Mouse (Mus musculus) urinary bladder, postnatal 10 days (tissue): Measurements from ENCODE around the gene Rbfox2.

Source experiments
- DNase-seq: peaks from one replicate; pipeline ENCODE4 v3.0.0; 2022; ENCODE audit warnings: low spot score

The Rbfox2 gene

DNA sequence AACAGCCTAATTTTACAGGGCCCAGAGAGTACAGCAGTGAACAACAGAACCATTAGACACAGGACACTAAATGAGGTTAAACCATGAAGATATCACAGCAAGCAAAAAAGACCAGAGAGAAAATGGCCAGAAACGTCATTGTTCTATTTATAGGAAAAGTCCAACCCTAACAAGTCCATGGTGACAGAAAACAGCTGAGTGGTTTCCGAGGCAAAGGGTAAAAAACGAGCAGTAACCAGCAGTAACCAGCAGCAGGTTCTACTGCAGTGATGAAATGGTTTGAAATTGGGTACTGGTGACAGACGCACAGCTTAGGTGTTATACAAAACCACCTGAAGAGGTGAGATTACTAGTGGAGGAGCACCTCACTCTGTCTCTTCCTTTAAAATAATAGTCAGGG, 72.5 kb downstream of the Rbfox2 start:
- no peak for DNase-seq

DNA sequence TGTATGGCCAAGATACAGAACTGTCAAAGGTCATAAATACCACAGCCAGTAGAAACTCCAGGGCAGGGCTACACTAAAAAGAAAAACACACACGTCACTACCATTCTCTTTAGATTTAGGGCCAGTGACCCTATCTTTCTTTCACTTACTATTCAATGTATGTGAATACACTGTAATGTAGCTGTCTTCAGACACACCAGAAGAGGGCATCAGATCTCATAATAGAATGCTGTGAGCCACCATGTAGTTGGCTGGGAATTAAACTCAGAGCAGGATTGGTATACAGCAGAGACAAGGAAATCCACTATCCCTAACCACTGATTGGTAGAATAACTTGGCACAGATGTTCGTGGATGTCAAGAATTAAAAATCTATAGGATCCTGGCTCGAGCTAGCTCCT, 76.7 kb downstream of the Rbfox2 start:
- no peak for DNase-seq

DNA sequence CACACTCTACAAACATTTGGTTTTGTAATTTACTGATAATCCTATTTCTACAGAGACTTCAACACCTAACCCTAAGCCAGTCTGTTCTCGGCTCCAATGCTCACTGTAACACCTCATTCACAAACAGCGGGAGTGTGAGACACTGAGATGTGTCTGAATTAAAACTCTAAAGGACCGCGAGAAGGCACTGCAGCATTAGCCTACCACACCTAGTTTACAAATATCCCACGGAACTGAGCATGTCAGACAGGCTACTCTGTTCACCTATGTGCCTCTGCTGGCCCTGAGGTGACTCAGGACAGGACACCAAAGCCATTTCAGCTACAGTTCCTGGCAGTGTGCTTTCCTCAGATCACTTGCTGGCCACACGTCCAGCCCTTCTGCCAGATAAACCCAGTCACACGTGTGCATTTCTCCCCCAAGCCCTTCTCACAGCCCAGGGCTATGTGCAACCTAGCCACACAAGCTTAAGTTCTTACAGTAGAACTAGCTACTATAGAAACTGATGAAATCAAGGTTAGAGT, 79.9 kb downstream of the Rbfox2 start:
- no peak for DNase-seq

DNA sequence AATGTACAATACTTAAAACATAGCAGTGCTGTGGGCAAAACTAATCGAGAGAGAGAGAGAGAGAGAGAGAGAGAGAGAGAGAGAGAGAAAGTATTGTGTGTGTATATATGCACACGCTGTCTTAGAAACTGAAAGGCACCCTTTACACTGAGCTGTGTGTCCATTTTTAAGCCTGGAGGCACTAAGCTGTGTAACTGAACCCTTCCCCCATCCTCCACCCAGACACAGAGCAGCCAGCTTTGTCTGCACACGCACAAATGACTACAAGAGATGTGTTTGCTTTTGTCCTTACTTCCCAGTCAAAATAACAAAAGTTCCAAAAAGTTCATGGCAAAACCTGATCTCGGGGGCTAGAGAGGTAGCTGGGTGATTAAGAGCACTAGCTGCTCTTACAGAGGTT, 80.9 kb downstream of the Rbfox2 start:
- DNase-seq, result no peak

DNA sequence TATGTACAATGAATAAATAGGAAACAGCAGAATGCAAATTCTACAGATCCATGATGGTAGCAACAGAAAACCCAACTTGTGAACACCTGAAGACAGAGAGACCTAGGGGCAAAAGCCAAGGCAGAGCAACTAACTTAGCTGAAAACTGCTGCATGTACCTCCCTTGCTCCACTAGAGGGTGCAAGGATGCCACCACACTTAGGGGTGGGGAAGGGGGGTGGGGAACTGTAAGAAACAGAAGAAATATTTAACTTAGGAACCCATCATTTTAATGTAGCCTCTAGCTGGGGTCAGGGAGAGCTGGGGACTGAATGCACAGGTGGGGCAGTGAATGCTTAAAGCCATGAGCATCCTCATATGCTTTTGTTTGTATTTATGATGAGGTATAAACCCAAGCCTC, 81.5 kb downstream of the Rbfox2 start:
- DNase-seq, result no peak

DNA sequence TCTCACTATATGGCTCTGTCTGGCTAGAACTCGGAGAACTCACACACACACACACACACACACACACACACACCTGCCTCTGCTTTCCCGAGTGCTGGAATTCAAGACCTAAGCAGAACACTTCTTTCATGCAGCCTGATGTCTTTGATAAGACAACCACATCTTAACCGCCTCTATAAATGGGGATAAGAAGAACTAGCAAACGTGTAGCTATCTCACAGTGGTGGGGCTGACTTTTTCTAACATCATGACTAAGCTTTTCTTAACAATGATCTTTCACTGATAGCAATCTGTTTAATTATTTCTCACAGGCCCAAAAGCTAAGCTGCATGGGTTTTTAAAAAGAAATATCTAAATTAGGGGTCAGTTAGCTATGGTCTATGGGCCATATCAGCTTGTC, 86.0 kb downstream of the Rbfox2 start:
- no peak for DNase-seq

DNA sequence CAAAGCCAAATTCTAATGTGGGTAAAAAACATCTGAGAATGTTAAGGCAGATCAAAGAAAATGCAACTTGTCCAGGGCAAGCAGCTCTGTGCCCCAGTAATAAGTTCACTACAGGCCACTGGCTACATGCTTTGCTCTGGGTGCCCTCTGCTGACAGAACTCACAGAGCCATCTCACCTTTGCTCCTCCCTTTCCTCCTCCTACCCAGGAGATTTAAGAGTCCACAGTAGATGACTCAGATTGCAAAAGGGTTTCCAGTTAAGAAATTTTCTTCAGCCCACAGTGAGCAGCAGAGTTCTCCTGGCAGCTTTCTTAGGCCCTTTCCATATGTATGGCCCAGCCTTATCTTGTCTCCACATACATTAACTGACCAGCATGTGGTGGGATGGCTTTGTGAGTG, 86.7 kb downstream of the Rbfox2 start:
- DNase-seq, result no peak

DNA sequence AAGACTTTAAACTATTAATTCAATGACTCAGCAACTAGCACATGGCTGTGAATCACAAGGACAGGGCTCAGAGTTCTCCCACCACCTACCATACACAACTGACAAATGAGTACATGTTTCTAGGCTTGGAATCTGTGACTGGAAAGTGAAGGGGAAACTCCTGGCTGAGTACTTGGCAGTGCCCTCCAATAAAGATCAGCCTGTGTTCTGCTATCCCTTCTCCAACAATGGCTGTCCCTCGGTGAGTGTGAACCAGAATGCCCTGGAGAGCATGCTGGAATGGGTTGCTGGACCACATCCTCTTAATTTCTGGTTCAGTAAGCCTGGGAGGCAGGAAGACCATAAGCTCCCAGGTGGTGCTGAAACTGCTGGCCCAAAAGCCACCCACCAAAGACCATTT, 87.2 kb downstream of the Rbfox2 start:
- no peak for DNase-seq

DNA sequence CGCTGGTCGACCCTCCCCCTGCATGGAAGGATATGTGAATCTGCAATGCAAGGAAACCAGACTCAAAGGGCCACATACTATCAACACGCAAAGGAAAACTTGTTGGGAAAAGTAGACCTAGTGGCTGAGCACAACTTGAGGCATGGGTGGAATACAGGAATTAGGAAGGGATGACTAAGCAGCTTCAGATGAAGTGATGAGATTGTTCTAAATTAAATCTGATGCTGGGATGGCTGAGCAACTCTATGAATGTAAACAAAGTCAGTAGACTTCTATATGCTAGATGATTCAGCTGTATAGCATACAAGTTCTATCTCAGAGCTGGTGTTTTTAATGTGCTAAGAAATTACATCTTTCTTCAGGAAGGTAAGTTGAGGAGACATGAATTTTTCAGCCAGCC, 88.8 kb downstream of the Rbfox2 start:
- DNase-seq, result no peak

DNA sequence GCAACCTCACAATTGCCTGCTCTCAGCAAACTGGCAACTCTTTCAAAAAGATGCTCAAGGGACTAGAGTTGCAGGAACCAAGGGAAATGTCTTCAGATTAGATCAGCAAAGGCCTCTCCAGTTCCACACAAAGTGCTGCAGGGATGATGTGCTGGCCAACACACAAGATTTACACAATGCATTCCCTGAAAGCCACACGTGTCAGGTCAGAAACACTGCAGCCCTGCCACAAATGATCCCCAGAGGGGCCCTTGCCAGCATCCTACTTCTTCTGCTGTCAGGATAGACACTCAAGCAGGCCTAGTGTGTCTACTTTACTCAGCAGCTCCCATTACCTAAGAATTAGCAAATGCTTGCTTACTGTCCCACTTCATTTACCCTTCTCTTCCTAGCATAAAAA, 89.3 kb downstream of the Rbfox2 start:
- DNase-seq, result no peak

DNA sequence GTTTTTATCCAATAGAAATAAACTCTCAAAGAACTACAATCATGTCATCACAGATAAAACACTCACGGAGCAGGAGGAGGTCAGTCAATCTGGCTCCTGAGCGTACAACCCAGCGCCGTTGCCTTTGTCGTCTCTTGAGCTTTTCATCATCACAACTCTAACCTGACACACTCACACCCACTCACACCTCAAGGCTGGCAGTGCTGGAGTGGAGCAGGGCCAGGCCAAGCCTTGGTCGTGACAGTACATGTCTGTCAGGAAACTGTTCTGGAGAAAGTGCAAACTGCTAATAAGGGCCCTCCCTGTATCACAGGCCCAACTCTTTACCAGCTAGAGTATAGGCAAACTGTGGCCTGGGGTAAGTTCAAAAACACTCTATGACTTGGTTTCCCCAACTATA, 90.1 kb downstream of the Rbfox2 start:
- DNase-seq, result no peak

DNA sequence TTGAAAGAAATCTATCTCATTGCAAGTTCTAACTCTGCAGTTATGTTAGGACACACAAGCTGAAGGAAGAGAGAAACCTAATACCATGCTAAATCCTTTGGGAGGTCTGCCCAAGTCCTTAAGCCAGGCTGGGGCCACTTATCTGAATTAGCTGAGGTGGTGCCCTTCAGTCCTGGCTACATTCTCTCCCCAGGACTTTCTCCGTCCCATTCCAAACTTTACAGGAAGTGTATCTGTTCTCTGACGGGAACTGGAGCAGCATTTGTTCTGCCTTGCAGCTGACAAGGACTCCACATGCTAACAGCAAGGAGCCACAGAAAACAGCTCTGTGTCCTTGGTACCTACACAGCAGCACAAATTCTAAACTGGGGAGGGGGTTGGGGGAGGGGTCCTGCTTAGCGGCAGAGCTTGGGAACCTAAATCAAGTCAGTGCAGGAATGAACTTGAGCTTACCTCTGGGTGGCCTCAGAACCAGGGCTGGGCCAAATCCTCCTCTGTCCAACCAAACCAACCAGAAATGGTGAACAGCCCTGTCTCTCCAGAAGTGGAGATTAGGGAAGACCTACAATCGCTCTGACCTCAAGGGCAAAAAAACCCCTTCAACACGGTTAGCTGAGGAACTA, 91.5 kb downstream of the Rbfox2 start:
- DNase-seq, result no peak

DNA sequence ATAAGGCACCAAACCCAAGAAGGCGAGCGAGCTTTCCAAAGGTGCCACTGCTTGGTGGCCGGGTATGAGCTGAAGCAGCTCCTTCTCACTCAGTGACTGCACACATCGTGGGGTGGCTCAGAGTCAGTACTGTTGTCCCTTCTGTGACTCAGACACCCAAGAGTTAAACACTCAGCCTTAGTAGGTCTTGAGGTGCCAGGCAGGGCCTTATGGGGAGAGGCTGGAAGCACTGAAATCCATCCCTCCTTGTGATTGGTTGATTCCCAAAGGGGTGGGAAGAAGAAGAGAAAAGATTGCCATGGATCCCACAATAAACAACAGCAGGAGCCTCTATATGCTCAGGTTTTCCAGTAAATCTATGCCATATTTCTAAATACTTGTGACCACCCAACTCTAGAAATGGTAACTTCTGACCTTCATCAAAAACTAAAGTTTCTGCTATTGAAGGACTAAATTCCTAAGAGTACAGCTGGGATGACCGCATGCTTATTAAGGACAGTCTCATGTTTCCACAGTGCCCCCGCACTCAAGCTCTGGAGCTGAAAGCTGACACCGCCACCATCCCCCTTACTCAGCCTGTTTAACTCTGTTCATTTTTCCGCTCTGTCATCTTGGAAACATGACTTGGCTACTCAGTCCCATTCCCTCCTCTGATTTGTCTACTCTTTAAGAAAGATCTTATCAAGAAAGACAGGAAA, 92.2 kb downstream of the Rbfox2 start:
- DNase-seq, result no peak

DNA sequence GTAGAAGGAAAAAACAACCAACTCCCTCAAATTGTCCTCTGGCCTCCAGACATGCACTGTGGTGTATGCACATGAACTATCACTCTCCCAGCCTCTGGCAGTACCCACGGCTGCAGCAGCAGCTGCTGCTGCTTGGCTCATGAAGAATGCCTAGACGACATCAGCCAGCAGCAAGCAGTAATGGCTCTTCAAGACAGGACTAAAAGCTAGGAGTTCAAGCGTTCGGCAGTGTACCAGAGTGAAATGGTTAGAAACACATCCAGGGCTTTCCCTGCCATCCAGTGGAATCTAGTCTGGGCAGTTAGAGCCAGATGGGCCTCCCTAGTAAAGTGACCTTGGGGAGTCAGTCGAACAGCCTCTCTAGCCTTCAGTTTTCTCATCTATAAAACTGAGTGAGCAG, 93.0 kb downstream of the Rbfox2 start:
- DNase-seq, result no peak

DNA sequence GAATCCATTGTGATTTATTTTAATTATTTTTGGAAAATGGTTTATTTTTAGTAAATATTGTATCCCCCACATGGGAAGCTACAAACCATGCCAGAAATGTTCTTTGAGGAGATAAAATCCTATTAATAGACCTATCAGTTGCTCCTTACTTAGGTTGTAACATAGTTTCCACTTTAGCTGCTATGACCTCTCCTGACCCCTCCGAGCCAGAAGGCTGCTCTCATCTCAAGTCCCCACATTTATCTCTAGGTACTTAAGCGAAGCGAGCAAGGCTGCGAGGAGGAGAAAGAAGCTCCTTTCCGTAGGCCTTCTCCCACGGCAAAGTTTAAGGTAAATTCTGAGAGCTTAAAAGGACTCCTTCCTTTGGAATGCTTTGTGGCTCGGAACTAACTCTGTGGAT, 94.0 kb downstream of the Rbfox2 start:
- DNase-seq, result no peak

DNA sequence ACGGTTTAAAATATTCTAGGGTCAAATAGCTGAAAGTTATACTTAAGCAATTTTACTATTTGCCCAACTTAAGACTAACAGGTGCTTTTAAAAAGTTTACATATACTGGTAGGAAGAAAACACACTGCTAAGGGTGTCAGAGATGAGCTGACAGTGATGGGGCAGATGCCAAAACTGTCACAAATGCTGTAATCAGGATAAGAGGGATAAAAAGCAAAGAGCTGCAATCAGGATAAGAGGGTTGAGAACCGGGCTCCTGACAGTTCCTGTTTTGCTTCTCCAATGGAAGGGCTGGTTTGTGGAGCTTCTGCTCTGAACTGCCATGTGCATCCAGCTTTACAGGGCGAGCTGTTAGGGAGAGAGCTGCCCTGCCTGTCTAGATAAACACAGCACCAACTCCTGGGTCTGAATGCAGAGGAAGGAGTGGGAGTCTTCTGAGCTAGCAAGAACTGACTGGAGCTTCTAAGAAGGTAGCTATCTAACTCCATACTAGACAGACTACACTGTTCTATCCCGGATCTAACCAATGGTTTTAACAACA, 94.5 kb downstream of the Rbfox2 start:
- DNase-seq, result no peak

DNA sequence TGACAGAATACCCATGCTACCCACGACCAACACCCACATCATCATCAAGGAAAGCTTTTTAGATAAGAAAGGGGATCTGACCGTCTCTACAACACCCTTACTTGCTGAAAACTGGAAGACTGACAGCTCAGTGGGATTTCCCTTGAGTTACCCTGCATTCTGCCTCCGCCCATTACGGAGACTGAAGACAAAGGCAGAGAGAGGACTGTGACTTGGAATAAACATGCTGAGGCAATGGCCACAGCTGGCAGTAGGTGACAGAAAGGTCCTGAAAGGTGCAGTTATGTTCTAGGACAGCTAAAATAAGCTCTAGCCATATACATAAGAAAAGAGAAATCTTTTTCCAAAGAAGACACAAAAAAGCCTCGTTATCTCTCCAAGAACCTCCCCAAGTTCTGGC, 99.8 kb downstream of the Rbfox2 start:
- no peak for DNase-seq

DNA sequence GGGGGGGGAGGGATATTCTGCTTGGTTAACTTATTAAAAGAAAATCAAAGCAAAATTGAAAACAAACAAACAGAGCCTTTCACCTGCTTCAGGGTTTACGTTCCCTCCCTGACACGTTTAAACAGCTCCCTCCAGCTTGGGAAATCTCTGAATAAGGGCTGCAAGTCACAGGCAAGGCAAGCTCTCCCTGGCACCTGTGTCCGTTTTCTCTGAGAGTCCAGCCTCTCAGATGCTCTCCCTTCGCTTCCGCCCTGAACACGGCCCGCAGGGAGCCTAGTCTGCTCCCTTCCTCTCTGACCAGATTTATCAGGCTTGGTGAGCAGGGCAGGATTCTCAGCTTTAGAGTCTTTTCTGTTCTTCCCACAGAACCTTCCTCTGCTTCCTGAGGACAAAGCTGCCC, 101.9 kb downstream of the Rbfox2 start:
- DNase-seq, result no peak

DNA sequence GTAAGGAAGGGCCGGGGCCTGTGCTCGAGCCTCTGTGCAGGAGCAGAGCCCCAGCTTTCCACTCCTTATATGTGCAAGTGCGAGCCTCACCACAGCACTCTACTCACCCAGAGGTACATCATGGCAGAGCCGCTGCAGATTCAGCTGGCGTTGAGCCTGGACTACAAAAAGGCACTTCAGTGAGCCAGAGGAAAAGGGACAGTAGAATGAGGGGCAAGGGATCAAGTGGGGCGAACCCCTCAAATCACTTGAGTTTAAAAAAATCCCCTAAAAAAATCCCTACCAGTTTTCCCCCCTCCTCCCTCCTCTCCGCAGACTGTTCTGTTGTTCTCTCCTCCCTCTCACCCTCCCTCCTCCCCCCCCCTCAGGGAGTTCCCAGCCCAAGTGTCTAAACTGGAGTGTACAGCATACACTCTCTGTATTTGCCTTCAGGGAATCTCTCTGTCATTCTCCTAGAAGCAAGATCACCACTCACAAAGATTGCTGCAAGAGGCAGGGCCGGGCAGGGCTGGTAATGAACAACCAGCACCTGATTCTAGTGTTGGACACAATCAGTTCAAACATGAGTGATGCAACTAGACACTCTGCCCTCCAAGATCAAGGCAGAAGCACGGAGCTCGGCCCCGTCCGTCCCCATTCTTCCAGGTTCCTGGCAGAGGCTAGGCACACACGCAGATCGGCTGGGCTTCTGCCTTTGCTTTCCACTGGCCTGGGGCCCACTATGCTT, 103.4 kb downstream of the Rbfox2 start:
- DNase-seq, result no peak

DNA sequence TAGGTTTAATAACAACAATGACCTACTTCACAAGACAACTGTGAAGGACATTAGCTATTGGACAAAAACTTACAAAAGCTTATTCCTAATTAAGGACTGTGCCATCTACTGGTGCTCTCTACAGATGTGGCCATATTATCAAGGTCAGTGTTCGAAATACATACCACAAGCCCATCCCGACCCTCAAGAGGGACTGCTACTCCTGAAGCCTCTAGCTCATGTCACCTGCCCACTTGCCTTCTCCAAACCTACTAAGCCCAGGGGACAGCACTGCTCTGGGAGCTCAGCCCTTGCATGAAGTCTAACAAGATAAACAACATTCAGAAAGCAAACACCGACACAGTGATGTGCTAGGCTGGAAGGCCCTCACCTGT, 103.9 kb downstream of the Rbfox2 start:
- DNase-seq, result no peak

DNA sequence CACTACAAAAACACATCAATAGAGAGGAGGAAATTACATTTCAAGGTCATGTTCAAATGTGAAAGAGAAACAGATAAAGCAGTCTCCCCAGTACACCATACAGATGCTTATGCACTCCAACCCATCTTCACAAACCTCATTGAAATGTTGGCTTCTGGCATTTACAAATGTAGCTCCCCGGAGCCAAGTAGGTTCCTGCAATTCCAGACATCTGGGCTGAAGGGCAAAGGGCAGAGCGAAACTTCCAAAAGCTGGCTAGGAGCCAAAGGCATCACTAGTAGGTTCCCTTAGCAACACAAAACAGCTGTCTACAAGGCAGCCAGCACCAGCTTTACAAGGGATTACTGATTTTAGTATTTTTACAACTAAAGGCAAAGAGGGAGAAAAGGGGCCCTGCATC, 104.6 kb downstream of the Rbfox2 start:
- DNase-seq, result no peak

DNA sequence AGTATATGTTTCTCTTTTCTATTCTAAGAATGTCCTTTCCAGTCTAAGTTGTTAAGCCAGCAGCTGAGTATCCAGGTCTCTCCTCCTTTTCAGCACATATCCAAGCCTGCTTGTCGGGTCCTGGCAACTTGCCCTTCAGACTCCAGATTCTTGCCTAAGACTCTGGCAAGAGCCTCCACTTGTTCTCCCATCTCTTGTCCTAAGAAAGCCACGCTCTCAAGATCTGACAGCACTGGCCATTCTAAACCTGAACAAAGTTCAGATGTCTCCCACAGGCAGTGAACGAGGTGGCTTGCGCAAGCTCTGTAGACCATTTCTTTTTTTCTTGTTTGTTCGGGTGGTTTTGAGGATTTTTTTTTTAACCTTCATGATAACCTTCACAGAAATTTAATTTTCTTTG, 110.0 kb downstream of the Rbfox2 start:
- DNase-seq, result peak; percentile 58

DNA sequence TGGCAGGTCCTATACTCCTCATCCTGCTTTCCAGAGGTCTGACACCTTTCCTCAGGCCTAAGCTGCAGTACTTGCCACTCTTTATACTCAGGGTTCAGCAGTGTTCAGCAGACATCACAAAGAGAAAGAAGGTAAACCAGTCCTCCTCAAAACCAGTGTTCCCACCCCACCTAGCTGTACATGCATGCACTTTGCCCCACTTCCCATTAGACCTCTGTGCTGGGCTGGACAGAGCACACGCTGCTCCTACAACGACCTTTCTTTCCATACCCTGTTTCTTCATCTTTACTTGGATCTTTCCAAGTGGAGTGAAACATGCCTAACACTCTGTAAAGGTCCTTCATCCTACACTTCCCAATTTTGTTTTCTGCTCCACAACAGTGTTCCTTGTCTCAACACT, 110.8 kb downstream of the Rbfox2 start:
- no peak for DNase-seq
